Mouse (Mus musculus): ENCODE results near the gene Ipo4. TPM values are rescaled to one million over a fixed set of nuclear protein-coding genes. Genes with fewer than 3 reads are reported as not detected.

Gene Ipo4
- polyA plus RNA-seq, 1 experiment from 2014 or later, result 29.8 TPM

DNA sequence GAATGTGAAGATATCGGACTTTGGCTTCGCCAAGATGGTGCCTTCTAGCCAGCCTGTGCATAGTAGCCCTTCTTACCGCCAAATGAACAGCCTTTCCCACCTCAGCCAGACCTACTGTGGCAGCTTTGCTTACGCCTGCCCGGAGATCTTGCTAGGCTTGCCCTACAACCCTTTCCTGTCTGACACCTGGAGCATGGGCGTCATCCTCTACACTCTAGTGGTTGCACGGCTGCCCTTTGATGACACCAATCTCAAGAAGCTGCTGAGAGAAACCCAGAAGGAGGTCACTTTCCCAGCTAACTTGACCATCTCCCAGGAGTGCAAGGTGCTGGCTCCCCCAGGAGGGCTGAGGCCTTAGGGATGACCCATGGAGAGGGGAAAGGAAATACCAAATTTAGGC lies 15.8 kb upstream of the Ipo4 start:
- H3K4me2 ChIP-seq (replicated peaks; ENCODE audit: low read depth), result no peak overlapping the region
- H3K36me3 ChIP-seq (ENCODE audit: control insufficient read depth, insufficient read depth), result no peaks in the 10 kb centered on the region
- no peak for TF ChIP-seq CTCF (IDR thresholded peaks at IDR 0.05; ENCODE audit: low read depth)
- no peak overlapping the region for H3K4me3 ChIP-seq (ENCODE audit: low read depth, low read length)
- no peak overlapping the region for H3K27ac ChIP-seq (ENCODE audit: low read depth, low read length)
- H3K9me3 ChIP-seq (ENCODE audit: control insufficient read depth), result no peaks in the 10 kb centered on the region
- H3K9ac ChIP-seq (ENCODE audit: low read depth, low read length), result no peak overlapping the region
- no peak for ATAC-seq
- no peaks in the 10 kb centered on the region for H3K4me1 ChIP-seq (replicated peaks; ENCODE audit: control insufficient read depth, insufficient read depth, low read length)
- 88% methylated on average over 7 of the region's 7 CpGs for WGBS
- no peaks in the 10 kb centered on the region for H3K27me3 ChIP-seq (replicated peaks; ENCODE audit: control insufficient read depth, insufficient read depth, low read length)

- no peak within 1 kb of the TSS for H3K4me2 ChIP-seq (replicated peaks; ENCODE audit: low read depth)
- no peak within 1 kb of the TSS for H3K27ac ChIP-seq (ENCODE audit: low read depth, low read length)
- no peaks in the 10 kb centered on the region for H3K9me3 ChIP-seq (ENCODE audit: control insufficient read depth)
- no peaks in the 10 kb centered on the region for H3K4me1 ChIP-seq (replicated peaks; ENCODE audit: control insufficient read depth, insufficient read depth, low read length)
- no peak for ATAC-seq
- TF ChIP-seq CTCF (IDR thresholded peaks at IDR 0.05; ENCODE audit: low read depth), result no peak
- H3K9ac ChIP-seq (ENCODE audit: low read depth, low read length), result no peak within 1 kb of the TSS
- 89% methylated on average over 2 of the region's 2 CpGs for WGBS
- no peak within 1 kb of the TSS for H3K4me3 ChIP-seq (ENCODE audit: low read depth, low read length)
- no peaks in the 10 kb centered on the region for H3K27me3 ChIP-seq (replicated peaks; ENCODE audit: control insufficient read depth, insufficient read depth, low read length)
- H3K36me3 ChIP-seq (ENCODE audit: control insufficient read depth, insufficient read depth), result no peaks in the 10 kb centered on the region
These were observed 14.1 kb upstream of the Ipo4 start, which contains the start of gene Tssk4 for GRCm38 (mm10) chr14:55649884-55650283. Gene Tssk4 (plus strand): TSS chr14:55650184.

DNA sequence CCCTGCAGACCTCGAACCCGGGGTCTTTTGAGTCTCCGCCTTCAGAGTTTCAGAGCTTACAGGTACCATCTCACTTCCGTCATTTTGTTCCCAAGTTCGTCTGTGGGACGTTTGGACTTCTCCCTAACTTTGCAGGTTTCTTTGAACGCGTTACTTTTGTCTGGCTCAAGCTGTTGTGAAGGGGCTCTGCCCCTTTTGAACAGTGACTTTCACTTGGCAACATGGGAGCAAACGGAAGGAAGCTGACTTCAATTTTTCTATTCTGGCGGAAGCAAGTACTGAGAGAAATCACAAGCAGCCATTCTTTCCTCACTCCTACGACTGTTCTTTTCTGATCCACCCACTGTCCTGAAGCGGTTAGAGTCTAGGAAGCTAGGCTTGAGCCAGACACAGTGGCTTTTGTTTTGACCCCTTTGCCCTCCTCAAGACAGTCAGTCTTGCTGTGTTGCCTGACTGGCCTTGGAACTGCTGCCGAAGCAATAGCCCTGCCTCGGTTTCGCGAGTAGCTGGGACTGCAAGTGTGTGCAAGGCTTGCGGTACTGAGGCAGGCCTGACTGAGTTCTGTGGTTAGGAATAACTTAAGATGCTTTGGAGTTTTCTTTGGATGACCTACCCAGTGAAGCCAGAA lies 8.6 kb upstream of the Ipo4 start:
- no peak for TF ChIP-seq CTCF (IDR thresholded peaks at IDR 0.05; ENCODE audit: low read depth)
- H3K27me3 ChIP-seq (replicated peaks; ENCODE audit: control insufficient read depth, insufficient read depth, low read length), result no peaks in the 10 kb centered on the region
- H3K27ac ChIP-seq (ENCODE audit: low read depth, low read length), result peak overlapping the region; percentile 97
- H3K4me1 ChIP-seq (replicated peaks; ENCODE audit: control insufficient read depth, insufficient read depth, low read length), result no peaks in the 10 kb centered on the region
- ATAC-seq, result no peak
- H3K9ac ChIP-seq (ENCODE audit: low read depth, low read length), result peak overlapping the region; percentile 91; the same call in 1 of the 2 replicates
- H3K36me3 ChIP-seq (ENCODE audit: control insufficient read depth, insufficient read depth), result peaks cover 13% of the 10 kb centered on the region; the same call in 1 of the 2 replicates
- peak overlapping the region; percentile 66 for H3K4me2 ChIP-seq (replicated peaks; ENCODE audit: low read depth)
- peak overlapping the region; percentile 90 for H3K4me3 ChIP-seq (ENCODE audit: low read depth, low read length)
- no peaks in the 10 kb centered on the region for H3K9me3 ChIP-seq (ENCODE audit: control insufficient read depth)
- 10% methylated on average over 17 of the region's 17 CpGs for WGBS

GRCm38 (mm10) chr14:55643060-55643907 lies 7.5 kb upstream of the Ipo4 start, which contains the start of gene Tm9sf1:
Gene Tm9sf1 (minus strand): TSS chr14:55643806.
- Histone ChIP-seq H3K27ac (ENCODE audit: low read depth, low read length) (peak within 1 kb of the TSS; percentile 97), H3K4me1 (replicated peaks; ENCODE audit: control insufficient read depth, insufficient read depth, low read length) (no peaks in the 10 kb centered on the region), H3K9ac (ENCODE audit: low read depth, low read length) (peak within 1 kb of the TSS; percentile 91), H3K27me3 (replicated peaks; ENCODE audit: control insufficient read depth, insufficient read depth, low read length) (no peaks in the 10 kb centered on the region), H3K36me3 (ENCODE audit: control insufficient read depth, insufficient read depth) (peaks cover 23% of the 10 kb centered on the region), H3K4me2 (replicated peaks; ENCODE audit: low read depth) (peak within 1 kb of the TSS; percentile 66), H3K9me3 (ENCODE audit: control insufficient read depth) (no peaks in the 10 kb centered on the region), H3K4me3 (ENCODE audit: low read depth, low read length) (peak within 1 kb of the TSS; percentile 90)
- WGBS, result under 1% methylated on average over 88 of the region's 89 CpGs
- peak; percentile 85 for ATAC-seq
- peak; percentile 44 for TF ChIP-seq CTCF (IDR thresholded peaks at IDR 0.05; ENCODE audit: low read depth)

GRCm38 (mm10) chr14:55642679-55643059 lies 6.9 kb upstream of the Ipo4 start:
- Histone ChIP-seq H3K9ac (ENCODE audit: low read depth, low read length) (peak overlapping the region; percentile 91), H3K27me3 (replicated peaks; ENCODE audit: control insufficient read depth, insufficient read depth, low read length) (no peaks in the 10 kb centered on the region), H3K4me3 (ENCODE audit: low read depth, low read length) (peak overlapping the region; percentile 90), H3K4me2 (replicated peaks; ENCODE audit: low read depth) (peak overlapping the region; percentile 66), H3K4me1 (replicated peaks; ENCODE audit: control insufficient read depth, insufficient read depth, low read length) (no peaks in the 10 kb centered on the region), H3K36me3 (ENCODE audit: control insufficient read depth, insufficient read depth) (peaks cover 29% of the 10 kb centered on the region), H3K9me3 (ENCODE audit: control insufficient read depth) (no peaks in the 10 kb centered on the region), H3K27ac (ENCODE audit: low read depth, low read length) (peak overlapping the region; percentile 97)
- peak; percentile 7 for ATAC-seq
- 18% methylated on average over 8 of the region's 8 CpGs for WGBS
- no peak for TF ChIP-seq CTCF (IDR thresholded peaks at IDR 0.05; ENCODE audit: low read depth)

- H3K4me3 ChIP-seq (ENCODE audit: low read depth, low read length), result no peak overlapping the region
- no peak overlapping the region for H3K9ac ChIP-seq (ENCODE audit: low read depth, low read length)
- H3K4me1 ChIP-seq (replicated peaks; ENCODE audit: control insufficient read depth, insufficient read depth, low read length), result no peaks in the 10 kb centered on the region
- H3K27ac ChIP-seq (ENCODE audit: low read depth, low read length), result no peak overlapping the region
- H3K9me3 ChIP-seq (ENCODE audit: control insufficient read depth), result no peaks in the 10 kb centered on the region
- WGBS, result 95% methylated on average over 13 of the region's 13 CpGs
- ATAC-seq, result no peak
- H3K27me3 ChIP-seq (replicated peaks; ENCODE audit: control insufficient read depth, insufficient read depth, low read length), result no peaks in the 10 kb centered on the region
- H3K4me2 ChIP-seq (replicated peaks; ENCODE audit: low read depth), result no peak overlapping the region
- H3K36me3 ChIP-seq (ENCODE audit: control insufficient read depth, insufficient read depth), result peaks cover 35% of the 10 kb centered on the region
- TF ChIP-seq CTCF (IDR thresholded peaks at IDR 0.05; ENCODE audit: low read depth), result no peak
These were observed 5.5 kb upstream of the Ipo4 start for GRCm38 (mm10) chr14:55641291-55641690.

Data from intestine, postnatal 0 days (tissue).